Mouse (Mus musculus) myocyte (in vitro differentiated cells): ENCODE measurements around the gene Drd1. TPM values are rescaled to one million over a fixed set of nuclear protein-coding genes. Genes with fewer than 3 reads are reported as not detected.

Experiments used
- H3K27me3 ChIP-seq: one replicate; pipeline ENCODE4 v1.6.1; 2011; ENCODE audit not compliant: control insufficient read depth, insufficient read depth, insufficient read length
- H3K36me3 ChIP-seq: one replicate; pipeline ENCODE4 v1.6.1; 2011; ENCODE audit not compliant: control insufficient read depth, insufficient read depth
- H3K4me2 ChIP-seq: one replicate; pipeline ENCODE4 v1.6.1; 2011; ENCODE audit warnings: low read depth, control low read depth
- H3K4me3 ChIP-seq: one replicate; pipeline ENCODE4 v1.5.1; 2011; ENCODE audit warnings: mild to moderate bottlenecking, control low read depth, moderate library complexity
- H3K79me2 ChIP-seq: one replicate; pipeline ENCODE4 v1.6.1; 2011; ENCODE audit not compliant: control insufficient read depth, insufficient read depth
- H3ac ChIP-seq: one replicate; pipeline ENCODE4 v1.6.1; 2011; ENCODE audit not compliant: control insufficient read depth, insufficient read length
- CEBPB ChIP-seq: IDR thresholded peaks from 2 replicates; pipeline ENCODE4 v1.6.1; 2011; ENCODE audit warnings: mild to moderate bottlenecking, moderate library complexity; ENCODE audit not compliant: poor library complexity, insufficient read depth, severe bottlenecking
- E2F4 ChIP-seq: IDR thresholded peaks from one replicate; pipeline ENCODE4 v1.6.1; 2011; ENCODE audit warnings: mild to moderate bottlenecking, control low read depth, moderate library complexity; ENCODE audit not compliant: insufficient read depth
- MAX ChIP-seq: IDR thresholded peaks from one replicate; pipeline ENCODE4 v1.6.1; 2011; ENCODE audit warnings: low read depth, mild to moderate bottlenecking, control low read depth
- MYOD1 ChIP-seq, 3 experiments: IDR thresholded peaks; one replicate each; pipeline ENCODE4 v1.6.1; 2011; ENCODE audit warnings: control low read depth in 2 of 3, low read depth in 2 of 3, mild to moderate bottlenecking in 2 of 3, moderate library complexity in 1 of 3; ENCODE audit not compliant: insufficient read length in 2 of 3, control insufficient read depth in 1 of 3
- MYOG ChIP-seq, 3 experiments: IDR thresholded peaks; one replicate each; pipeline ENCODE4 v1.6.1; 2011; ENCODE audit warnings: control low read depth in 2 of 3, low read depth in 2 of 3, mild to moderate bottlenecking in 2 of 3; ENCODE audit not compliant: insufficient read length in 2 of 3, control insufficient read depth in 1 of 3, insufficient read depth in 1 of 3
- POLR2A ChIP-seq: IDR thresholded peaks from one replicate; pipeline ENCODE4 v1.6.1; 2011; ENCODE audit warnings: low read depth, mild to moderate bottlenecking, control low read depth, moderate library complexity; ENCODE audit not compliant: insufficient read length
- POLR2AphosphoS2 ChIP-seq: IDR thresholded peaks from one replicate; pipeline ENCODE4 v1.6.1; 2011; ENCODE audit warnings: low read depth, control low read depth; ENCODE audit not compliant: insufficient read length
- REST ChIP-seq: IDR thresholded peaks from one replicate; pipeline ENCODE4 v1.6.1; 2011; ENCODE audit warnings: mild to moderate bottlenecking, control low read depth, moderate library complexity; ENCODE audit not compliant: insufficient read depth, insufficient read length
- SRF ChIP-seq: IDR thresholded peaks from one replicate; pipeline ENCODE4 v1.6.1; 2011; ENCODE audit warnings: low read depth; ENCODE audit not compliant: control insufficient read depth, insufficient read length
- TCF12 ChIP-seq: IDR thresholded peaks from one replicate; pipeline ENCODE4 v1.6.1; 2011; ENCODE audit warnings: mild to moderate bottlenecking, control low read depth; ENCODE audit not compliant: poor library complexity, insufficient read depth, severe bottlenecking
- TCF3 ChIP-seq: IDR thresholded peaks from one replicate; pipeline ENCODE4 v1.6.1; 2011; ENCODE audit warnings: low read depth, control low read depth; ENCODE audit not compliant: insufficient read length
- USF1 ChIP-seq: IDR thresholded peaks from one replicate; pipeline ENCODE4 v1.6.1; 2011; ENCODE audit warnings: low read depth, mild to moderate bottlenecking, control low read depth, moderate library complexity
- polyA plus RNA-seq: library from polyadenylated mRNA; unstranded; fragments of >200 nt; fragmentation: generic; extraction: Trizol; gene quantifications from one replicate; pipeline ENCODE4 v1.2.1, GENCODE M21; 2012; ENCODE audit warnings: missing spikeins

The Drd1 gene
- polyA plus RNA-seq: not detected

DNA sequence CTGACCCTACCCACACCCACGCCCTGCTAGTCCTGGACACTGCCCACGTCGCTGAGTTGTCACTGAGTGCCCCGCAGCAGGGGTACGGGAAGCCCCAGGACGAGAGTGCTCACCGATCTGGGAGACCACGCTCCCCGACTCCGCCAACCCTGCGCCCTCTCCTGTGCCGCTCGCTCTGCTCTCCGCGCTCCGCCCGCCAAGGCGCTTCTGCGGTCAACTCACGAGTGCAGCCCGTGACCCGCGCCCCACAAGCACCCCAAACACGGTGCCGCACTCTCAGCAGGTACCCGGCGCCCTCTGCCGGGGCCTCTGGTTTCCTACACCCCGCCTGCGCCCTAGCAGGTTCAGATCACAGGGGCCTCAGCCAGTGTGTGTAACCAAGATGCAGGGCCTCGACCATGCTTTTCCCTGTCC, at the start of gene Drd1:
Gene Drd1, minus strand, starts transcription at position 258 of the 414 bp plus-strand sequence.
- Histone ChIP-seq H3K36me3 (no peaks in the 10 kb centered on the region), H3K4me3 (no peak within 1 kb of the TSS), H3K79me2 (no peaks in the 10 kb centered on the region), H3ac (no peak within 1 kb of the TSS), H3K4me2 (no peak within 1 kb of the TSS), H3K27me3 (peaks cover 63% of the 10 kb centered on the region)
- no peak for TF ChIP-seq POLR2A
- no peak for TF ChIP-seq TCF3
- TF ChIP-seq MYOG (IDR thresholded peaks at IDR 0.05; ENCODE audit: control insufficient read depth in 1 of 3, insufficient read depth in 1 of 3, insufficient read length in 2 of 3, low read depth in 2 of 3): no peak
- TF ChIP-seq USF1: no peak
- no peak for TF ChIP-seq POLR2AphosphoS2
- TF ChIP-seq MYOD1 (IDR thresholded peaks at IDR 0.05; ENCODE audit: control insufficient read depth in 1 of 3, insufficient read length in 2 of 3, low read depth in 2 of 3): no peak
- no peak for TF ChIP-seq CEBPB
- no peak for TF ChIP-seq REST
- no peak for TF ChIP-seq E2F4
- no peak for TF ChIP-seq SRF
- TF ChIP-seq TCF12: no peak
- TF ChIP-seq MAX: no peak

DNA sequence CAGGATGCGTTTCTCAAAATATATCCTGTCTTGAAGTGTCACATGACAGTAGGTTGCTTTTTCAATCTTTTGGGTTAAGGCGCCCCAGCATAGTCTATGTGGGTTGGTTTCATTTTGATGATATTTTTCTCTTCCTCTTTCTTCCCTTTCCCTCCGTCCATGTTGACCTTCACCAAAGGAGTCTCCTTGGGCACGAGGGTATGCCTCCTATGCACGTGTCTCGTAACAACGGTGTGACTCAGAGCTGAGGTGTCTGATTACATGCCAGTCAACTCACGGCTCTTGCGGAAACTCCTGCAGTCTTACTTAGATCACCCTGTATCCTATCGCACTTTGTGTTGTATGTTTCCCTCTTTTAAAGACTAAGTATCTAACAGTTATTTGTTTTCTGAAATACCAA, 48.4 kb upstream of the Drd1 start:
- no peak overlapping the region for H3K4me2 ChIP-seq
- no peak overlapping the region for H3ac ChIP-seq
- peaks cover 22% of the 10 kb centered on the region for H3K36me3 ChIP-seq
- no peaks in the 10 kb centered on the region for H3K79me2 ChIP-seq
- H3K27me3 ChIP-seq: no peaks in the 10 kb centered on the region
- no peak overlapping the region for H3K4me3 ChIP-seq
- TF ChIP-seq E2F4 (no peak), CEBPB (no peak), MYOD1 (IDR thresholded peaks at IDR 0.05; ENCODE audit: control insufficient read depth in 1 of 3, insufficient read length in 2 of 3, low read depth in 2 of 3) (no peak), POLR2AphosphoS2 (no peak), TCF12 (no peak), MAX (no peak), USF1 (no peak), POLR2A (no peak), TCF3 (no peak)

DNA sequence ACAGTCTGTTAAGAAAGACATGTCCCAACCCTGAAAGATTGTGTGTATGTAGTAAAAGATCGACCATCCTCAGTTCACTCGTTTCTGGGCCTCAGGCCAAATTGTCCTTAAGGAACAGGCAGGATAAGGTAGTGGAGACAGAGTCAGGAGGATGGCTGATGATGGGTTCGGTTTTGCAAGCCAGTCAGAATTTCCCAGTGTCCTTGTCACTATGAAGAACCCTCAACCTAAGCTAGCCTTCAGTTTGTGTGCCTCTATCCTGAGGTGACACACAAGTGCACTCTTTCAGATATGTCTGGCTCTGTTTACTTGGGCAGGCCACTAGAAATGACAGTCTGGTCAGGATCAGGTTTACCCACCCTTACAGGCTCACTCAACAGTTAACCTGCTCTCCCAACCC, 47.8 kb upstream of the Drd1 start:
- H3K79me2 ChIP-seq: no peaks in the 10 kb centered on the region
- H3K36me3 ChIP-seq: peaks cover 22% of the 10 kb centered on the region
- no peak overlapping the region for H3K4me3 ChIP-seq
- no peaks in the 10 kb centered on the region for H3K27me3 ChIP-seq
- no peak overlapping the region for H3K4me2 ChIP-seq
- H3ac ChIP-seq: no peak overlapping the region
- no peak for TF ChIP-seq MYOG (IDR thresholded peaks at IDR 0.05; ENCODE audit: control insufficient read depth in 1 of 3, insufficient read depth in 1 of 3, insufficient read length in 2 of 3, low read depth in 2 of 3)
- no peak for TF ChIP-seq USF1
- TF ChIP-seq CEBPB: no peak
- TF ChIP-seq TCF3: no peak
- TF ChIP-seq TCF12: no peak
- TF ChIP-seq POLR2AphosphoS2: no peak
- no peak for TF ChIP-seq E2F4
- no peak for TF ChIP-seq MAX

DNA sequence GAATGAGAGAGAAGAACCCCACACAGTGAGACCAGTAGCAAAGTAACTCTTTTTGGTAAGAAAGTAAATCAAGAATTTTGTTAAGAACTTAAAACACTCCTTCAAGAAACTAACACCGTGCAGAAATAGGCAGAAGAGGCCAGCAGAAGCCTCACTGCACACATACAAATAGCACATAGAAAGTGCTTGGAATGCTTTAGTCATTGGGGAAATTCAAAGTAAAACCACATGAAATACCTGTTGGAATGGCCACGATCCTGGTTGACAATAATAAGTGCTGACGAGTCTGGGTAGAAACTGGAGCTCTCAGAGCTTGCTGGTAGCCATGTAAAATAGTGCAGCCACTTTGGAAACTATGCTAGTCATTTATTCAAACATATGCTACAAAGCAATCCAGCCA, 46.6 kb upstream of the Drd1 start:
- H3K4me2 ChIP-seq: peak overlapping the region; percentile 89
- TF ChIP-seq MYOD1 (IDR thresholded peaks at IDR 0.05; ENCODE audit: control insufficient read depth in 1 of 3, insufficient read length in 2 of 3, low read depth in 2 of 3) (no peak), TCF3 (no peak), MAX (no peak), USF1 (no peak), SRF (no peak), CEBPB (no peak), MYOG (IDR thresholded peaks at IDR 0.05; ENCODE audit: control insufficient read depth in 1 of 3, insufficient read depth in 1 of 3, insufficient read length in 2 of 3, low read depth in 2 of 3) (no peak), E2F4 (no peak), REST (no peak), POLR2A (no peak), TCF12 (no peak), POLR2AphosphoS2 (no peak)
- H3K27me3 ChIP-seq: no peaks in the 10 kb centered on the region
- no peak overlapping the region for H3K4me3 ChIP-seq
- H3K79me2 ChIP-seq: no peaks in the 10 kb centered on the region
- peaks cover 20% of the 10 kb centered on the region for H3K36me3 ChIP-seq
- no peak overlapping the region for H3ac ChIP-seq
